Mouse (Mus musculus): ENCODE results near the gene Unc93b1. TPM values are rescaled to one million over a fixed set of nuclear protein-coding genes. Genes with fewer than 3 reads are reported as not detected.
A peak's percentile ranks its signal among the peaks of the same experiment; 100 is the strongest.

Unc93b1 gene
- polyA plus RNA-seq, 1 experiment from 2014 or later, result 21.3 TPM

GRCm38 (mm10) chr19:3923586-3923985 lies 11.4 kb upstream of the Unc93b1 start:
- Histone ChIP-seq H3K9ac (ENCODE audit: low read depth, low read length) (no peak overlapping the region), H3K27ac (replicated peaks; ENCODE audit: low read depth, low read length) (peak overlapping the region; percentile 53), H3K9me3 (ENCODE audit: control insufficient read depth, low read length) (no peaks in the 10 kb centered on the region), H3K27me3 (replicated peaks; ENCODE audit: control insufficient read depth, insufficient read depth, low read length) (no peaks in the 10 kb centered on the region), H3K4me2 (ENCODE audit: low read depth, low read length) (no peak overlapping the region), H3K4me3 (ENCODE audit: low read depth, low read length) (no peak overlapping the region), H3K4me1 (ENCODE audit: control insufficient read depth, insufficient read depth, low read length) (peaks cover 11% of the 10 kb centered on the region), H3K36me3 (ENCODE audit: control insufficient read depth, insufficient read depth, low read length) (no peaks in the 10 kb centered on the region)
- WGBS, result 57% methylated on average over 13 of the region's 13 CpGs
- peak; percentile 70 for ATAC-seq (ENCODE audit: low read depth)
- DNase-seq (ENCODE audit: low spot score), result peak; percentile 75

DNA sequence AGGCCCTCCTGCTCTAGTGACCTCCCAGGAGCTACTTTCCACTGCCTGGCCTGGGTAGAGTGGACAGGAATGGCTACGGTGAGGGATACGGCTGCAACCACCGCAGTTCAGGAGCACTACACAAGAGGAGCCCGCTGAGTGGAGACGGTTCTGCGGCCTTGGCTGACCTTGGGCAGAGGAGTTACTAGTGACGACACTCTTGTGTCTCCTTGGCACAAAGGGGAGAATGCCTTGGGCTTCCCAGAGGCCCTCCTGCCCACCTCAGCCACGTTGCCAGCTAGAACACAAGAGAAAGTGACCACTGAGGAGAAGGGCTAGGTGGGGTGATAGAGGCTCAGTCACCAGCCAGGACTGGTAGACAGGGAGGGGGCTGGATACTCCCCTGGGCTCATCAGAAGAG lies 10.8 kb upstream of the Unc93b1 start:
- no peak for ATAC-seq (ENCODE audit: low read depth)
- no peaks in the 10 kb centered on the region for H3K27me3 ChIP-seq (replicated peaks; ENCODE audit: control insufficient read depth, insufficient read depth, low read length)
- H3K27ac ChIP-seq (replicated peaks; ENCODE audit: low read depth, low read length), result peak overlapping the region; percentile 53

DNA sequence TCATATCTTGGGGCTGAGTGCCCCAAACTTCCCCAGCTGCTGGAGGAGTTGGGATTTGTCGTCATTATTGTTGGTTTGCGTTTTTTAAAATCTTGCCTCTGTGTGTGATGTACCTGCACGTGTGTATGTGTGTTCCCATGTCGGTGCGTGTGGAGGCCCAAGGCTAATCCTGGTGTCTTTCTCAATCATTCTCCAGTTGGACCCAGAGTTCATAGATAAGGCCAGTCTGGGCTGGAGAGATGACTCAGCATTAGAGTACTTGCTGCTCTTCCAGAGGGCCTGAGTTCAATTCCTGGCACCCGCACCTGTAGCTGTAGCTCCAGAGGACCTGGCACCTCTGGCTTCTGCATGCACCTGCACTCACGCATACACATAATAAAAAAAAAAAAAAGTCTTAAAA lies 10.1 kb upstream of the Unc93b1 start:
- WGBS, result 92% methylated on average over 7 of the region's 7 CpGs

More for the DNA sequence above, 10.8 kb upstream of the Unc93b1 start:
- H3K4me3 ChIP-seq (ENCODE audit: low read depth, low read length), result no peak overlapping the region
- no peaks in the 10 kb centered on the region for H3K9me3 ChIP-seq (ENCODE audit: control insufficient read depth, low read length)
- 78% methylated on average over 8 of the region's 8 CpGs for WGBS
- no peaks in the 10 kb centered on the region for H3K36me3 ChIP-seq (ENCODE audit: control insufficient read depth, insufficient read depth, low read length)
- H3K9ac ChIP-seq (ENCODE audit: low read depth, low read length), result no peak overlapping the region
- DNase-seq (ENCODE audit: low spot score), result no peak
- H3K4me2 ChIP-seq (ENCODE audit: low read depth, low read length), result no peak overlapping the region
- H3K4me1 ChIP-seq (ENCODE audit: control insufficient read depth, insufficient read depth, low read length), result peaks cover 15% of the 10 kb centered on the region

DNA sequence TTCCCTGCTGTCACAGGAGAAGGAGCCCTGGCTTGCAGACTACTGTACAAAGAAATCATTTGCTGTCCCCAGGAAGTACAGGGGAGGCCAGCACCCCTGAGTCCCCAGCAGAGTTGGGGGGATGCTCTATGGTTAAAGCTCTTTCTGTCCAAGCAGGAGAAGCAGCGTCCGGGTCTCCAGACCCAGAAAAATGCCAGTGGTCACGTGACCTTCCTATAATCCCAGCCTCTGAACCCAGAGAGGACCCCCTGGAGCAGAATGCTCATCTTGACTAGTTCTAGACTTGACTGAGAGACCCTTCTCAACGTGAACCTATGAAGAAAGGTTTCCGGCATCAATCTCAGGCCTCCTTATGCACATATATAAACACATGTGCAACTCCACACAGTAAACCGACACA lies 9.1 kb upstream of the Unc93b1 start:
- ATAC-seq (ENCODE audit: low read depth), result no peak
- no peak overlapping the region for H3K9ac ChIP-seq (ENCODE audit: low read depth, low read length)
- 60% methylated on average over 6 of the region's 6 CpGs for WGBS
- no peaks in the 10 kb centered on the region for H3K9me3 ChIP-seq (ENCODE audit: control insufficient read depth, low read length)
- peaks cover 23% of the 10 kb centered on the region for H3K4me1 ChIP-seq (ENCODE audit: control insufficient read depth, insufficient read depth, low read length)
- no peaks in the 10 kb centered on the region for H3K36me3 ChIP-seq (ENCODE audit: control insufficient read depth, insufficient read depth, low read length)
- no peaks in the 10 kb centered on the region for H3K27me3 ChIP-seq (replicated peaks; ENCODE audit: control insufficient read depth, insufficient read depth, low read length)
- peak overlapping the region; percentile 34; the same call in 1 of the 2 replicates for H3K27ac ChIP-seq (replicated peaks; ENCODE audit: low read depth, low read length)
- no peak for DNase-seq (ENCODE audit: low spot score)
- H3K4me2 ChIP-seq (ENCODE audit: low read depth, low read length), result no peak overlapping the region
- H3K4me3 ChIP-seq (ENCODE audit: low read depth, low read length), result no peak overlapping the region

More for the DNA sequence above, 10.1 kb upstream of the Unc93b1 start:
- no peak overlapping the region for H3K4me2 ChIP-seq (ENCODE audit: low read depth, low read length)
- H3K36me3 ChIP-seq (ENCODE audit: control insufficient read depth, insufficient read depth, low read length), result no peaks in the 10 kb centered on the region
- H3K4me1 ChIP-seq (ENCODE audit: control insufficient read depth, insufficient read depth, low read length), result peaks cover 22% of the 10 kb centered on the region
- H3K9me3 ChIP-seq (ENCODE audit: control insufficient read depth, low read length), result no peaks in the 10 kb centered on the region
- H3K4me3 ChIP-seq (ENCODE audit: low read depth, low read length), result no peak overlapping the region
- no peak overlapping the region for H3K27ac ChIP-seq (replicated peaks; ENCODE audit: low read depth, low read length)
- H3K27me3 ChIP-seq (replicated peaks; ENCODE audit: control insufficient read depth, insufficient read depth, low read length), result no peaks in the 10 kb centered on the region
- no peak overlapping the region for H3K9ac ChIP-seq (ENCODE audit: low read depth, low read length)
- DNase-seq (ENCODE audit: low spot score) (no peak), ATAC-seq (ENCODE audit: low read depth) (no peak)

- 58% methylated on average over 3 of the region's 3 CpGs for WGBS
- no peak overlapping the region for H3K4me3 ChIP-seq (ENCODE audit: low read depth, low read length)
- H3K27me3 ChIP-seq (replicated peaks; ENCODE audit: control insufficient read depth, insufficient read depth, low read length), result no peaks in the 10 kb centered on the region
- no peak overlapping the region; the same call in 1 of the 2 replicates for H3K9ac ChIP-seq (ENCODE audit: low read depth, low read length)
- H3K4me2 ChIP-seq (ENCODE audit: low read depth, low read length), result no peak overlapping the region
- ATAC-seq (ENCODE audit: low read depth), result peak; percentile 30; the same call in 1 of the 2 replicates
- H3K27ac ChIP-seq (replicated peaks; ENCODE audit: low read depth, low read length), result peak overlapping the region; percentile 34
- no peaks in the 10 kb centered on the region for H3K36me3 ChIP-seq (ENCODE audit: control insufficient read depth, insufficient read depth, low read length)
- no peaks in the 10 kb centered on the region for H3K9me3 ChIP-seq (ENCODE audit: control insufficient read depth, low read length)
- DNase-seq (ENCODE audit: low spot score), result peak; percentile 65
- peaks cover 23% of the 10 kb centered on the region for H3K4me1 ChIP-seq (ENCODE audit: control insufficient read depth, insufficient read depth, low read length)
Measured at GRCm38 (mm10) chr19:3926279-3926678, 8.7 kb upstream of the Unc93b1 start.

- no peaks in the 10 kb centered on the region for H3K27me3 ChIP-seq (replicated peaks; ENCODE audit: control insufficient read depth, insufficient read depth, low read length)
- peaks cover 23% of the 10 kb centered on the region for H3K4me1 ChIP-seq (ENCODE audit: control insufficient read depth, insufficient read depth, low read length)
- no peaks in the 10 kb centered on the region for H3K9me3 ChIP-seq (ENCODE audit: control insufficient read depth, low read length)
- no peaks in the 10 kb centered on the region for H3K36me3 ChIP-seq (ENCODE audit: control insufficient read depth, insufficient read depth, low read length)
- H3K9ac ChIP-seq (ENCODE audit: low read depth, low read length), result no peak overlapping the region; the same call in 1 of the 2 replicates
- no peak overlapping the region for H3K4me2 ChIP-seq (ENCODE audit: low read depth, low read length)
- no peak for DNase-seq (ENCODE audit: low spot score)
- H3K4me3 ChIP-seq (ENCODE audit: low read depth, low read length), result no peak overlapping the region
- WGBS, result 54% methylated on average over 6 of the region's 6 CpGs
- no peak for ATAC-seq (ENCODE audit: low read depth)
- H3K27ac ChIP-seq (replicated peaks; ENCODE audit: low read depth, low read length), result peak overlapping the region; percentile 34
Measured at GRCm38 (mm10) chr19:3926685-3927084, 8.3 kb upstream of the Unc93b1 start.

- Histone ChIP-seq H3K36me3 (ENCODE audit: control insufficient read depth, insufficient read depth, low read length) (no peaks in the 10 kb centered on the region), H3K4me2 (ENCODE audit: low read depth, low read length) (no peak overlapping the region), H3K27me3 (replicated peaks; ENCODE audit: control insufficient read depth, insufficient read depth, low read length) (no peaks in the 10 kb centered on the region), H3K4me1 (ENCODE audit: control insufficient read depth, insufficient read depth, low read length) (peaks cover 23% of the 10 kb centered on the region), H3K27ac (replicated peaks; ENCODE audit: low read depth, low read length) (no peak overlapping the region), H3K9me3 (ENCODE audit: control insufficient read depth, low read length) (no peaks in the 10 kb centered on the region), H3K9ac (ENCODE audit: low read depth, low read length) (no peak overlapping the region), H3K4me3 (ENCODE audit: low read depth, low read length) (no peak overlapping the region)
- DNase-seq (ENCODE audit: low spot score) (no peak), ATAC-seq (ENCODE audit: low read depth) (no peak)
- 93% methylated on average over 3 of the region's 4 CpGs for WGBS
Measured at GRCm38 (mm10) chr19:3927989-3928388, 7.0 kb upstream of the Unc93b1 start.

DNA sequence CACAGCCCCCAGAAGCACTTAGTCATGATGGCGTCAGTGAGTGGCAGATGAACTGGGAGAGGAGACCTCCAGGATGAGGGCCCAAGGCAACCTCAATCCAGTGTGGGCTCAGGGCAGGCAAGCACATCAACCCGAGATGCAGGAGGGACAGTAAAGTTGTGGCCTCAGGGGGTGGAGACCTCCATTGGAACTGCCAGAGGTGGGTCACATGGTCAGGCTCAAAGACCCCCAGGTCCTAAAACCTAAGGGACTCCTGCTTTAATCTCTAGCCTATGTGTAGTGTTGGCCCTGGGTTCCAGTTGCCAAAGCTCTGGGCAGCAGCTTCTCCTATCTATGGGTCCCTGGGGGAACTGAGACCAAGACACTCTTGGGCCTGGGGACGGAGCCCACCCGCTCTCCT lies 6.2 kb upstream of the Unc93b1 start:
- no peak overlapping the region for H3K4me3 ChIP-seq (ENCODE audit: low read depth, low read length)
- H3K27me3 ChIP-seq (replicated peaks; ENCODE audit: control insufficient read depth, insufficient read depth, low read length), result no peaks in the 10 kb centered on the region
- H3K9me3 ChIP-seq (ENCODE audit: control insufficient read depth, low read length), result no peaks in the 10 kb centered on the region
- no peaks in the 10 kb centered on the region for H3K36me3 ChIP-seq (ENCODE audit: control insufficient read depth, insufficient read depth, low read length)
- H3K9ac ChIP-seq (ENCODE audit: low read depth, low read length), result no peak overlapping the region
- ATAC-seq (ENCODE audit: low read depth), result no peak
- no peak for DNase-seq (ENCODE audit: low spot score)
- no peak overlapping the region for H3K4me2 ChIP-seq (ENCODE audit: low read depth, low read length)
- WGBS, result 86% methylated on average over 4 of the region's 4 CpGs
- H3K27ac ChIP-seq (replicated peaks; ENCODE audit: low read depth, low read length), result peak overlapping the region; percentile 69
- peaks cover 23% of the 10 kb centered on the region for H3K4me1 ChIP-seq (ENCODE audit: control insufficient read depth, insufficient read depth, low read length)

GRCm38 (mm10) chr19:3929211-3929941 lies 5.6 kb upstream of the Unc93b1 start, which contains the start of gene Aldh3b1:
Aldh3b1 (minus strand) TSS chr19:3929808.
- peak within 1 kb of the TSS; percentile 69 for H3K27ac ChIP-seq (replicated peaks; ENCODE audit: low read depth, low read length)
- no peaks in the 10 kb centered on the region for H3K9me3 ChIP-seq (ENCODE audit: control insufficient read depth, low read length)
- H3K36me3 ChIP-seq (ENCODE audit: control insufficient read depth, insufficient read depth, low read length), result no peaks in the 10 kb centered on the region
- DNase-seq (ENCODE audit: low spot score), result peak; percentile 80
- peaks cover 23% of the 10 kb centered on the region for H3K4me1 ChIP-seq (ENCODE audit: control insufficient read depth, insufficient read depth, low read length)
- peak within 1 kb of the TSS; percentile 5; the same call in 1 of the 2 replicates for H3K4me2 ChIP-seq (ENCODE audit: low read depth, low read length)
- H3K9ac ChIP-seq (ENCODE audit: low read depth, low read length), result no peak within 1 kb of the TSS
- 32% methylated on average over 12 of the region's 12 CpGs for WGBS
- H3K27me3 ChIP-seq (replicated peaks; ENCODE audit: control insufficient read depth, insufficient read depth, low read length), result no peaks in the 10 kb centered on the region
- ATAC-seq (ENCODE audit: low read depth), result peak; percentile 41
- H3K4me3 ChIP-seq (ENCODE audit: low read depth, low read length), result no peak within 1 kb of the TSS
